ENCODE assay signal across 14 mouse cellular contexts in genomic region chr1:57766396-57766795, GRCm38 (mm10).
A peak's percentile ranks its signal among the peaks of the same experiment; 100 is the strongest.
DNase-seq lines count a peak whose midpoint lies in the region.
"Had no signal": no experiment of that assay in that cellular context is flagged by ENCODE, and none has a peak within 500 bp of the region (broad histone marks: within the 10 kb centered on the region; RNA-seq: fewer than 3 reads in every experiment).

No protein-coding gene starts in this region.

- DNase-seq in kidney, adult 8-10 months: peak; percentile 13 to 28
- DNase-seq in kidney, adult 11 months: no peak
- peak; percentile 18 for DNase-seq in kidney, postnatal 14 days
- DNase-seq in kidney, postnatal 10 days: no peak
- DNase-seq: adrenal gland, adult 2 months; adrenal gland, postnatal 10 days; adrenal gland, postnatal 25 days; cerebellum, adult 11 months; cerebellum, adult 18-20 months; cerebellum, adult 8-10 months; cerebellum, adult 9-11 months; cerebellum, postnatal 14 days; cerebellum, postnatal 36 days; embryo, embryonic 11 days had no signal

Comparison
In these comparisons a context has a peak if more than half of its experiments do, and no peak if none do; other contexts are left out.
1. DNase-seq: peak in kidney, adult 8-10 months (2 of 2) and kidney, postnatal 14 days (single experiment); none in kidney, adult 11 months (single experiment) and kidney, postnatal 10 days (single experiment).